Mouse (Mus musculus) heart, embryonic 14.5 days (tissue): Measurements from ENCODE around the gene Hexim2. TPM values are rescaled to one million over a fixed set of nuclear protein-coding genes. Genes with fewer than 3 reads are reported as not detected.

ENCODE experiments used
- ATAC-seq: fragments of 200-750 bp; cut with Nextera tagmentation; 2 replicates; pipeline ENCODE4 v1.8.0; 2017; ENCODE audit warnings: low read depth, moderate TSS enrichment; ENCODE audit not compliant: insufficient number of reproducible peaks, insufficient read depth, low FRiP score
- H3K27ac ChIP-seq, 2 experiments: fragments of 200-500 bp in 1 of 2; fragments of 300-500 bp in 1 of 2; sonication (generic) in 1 of 2; replicated peaks in 1 of 2; 2 replicates each; pipeline ENCODE4 v1.5.1; 2012 to 2014; ENCODE audit warnings: low read depth in 2 of 2, low read length in 2 of 2, control low read depth in 1 of 2, mild to moderate bottlenecking in 1 of 2, mixed read lengths in 1 of 2; ENCODE audit not compliant: control insufficient read depth in 1 of 2, insufficient read depth in 1 of 2
- H3K27me3 ChIP-seq: fragments of 300-500 bp; sonication (generic); 2 replicates; pipeline ENCODE4 v1.6.1; 2014; ENCODE audit warnings: mild to moderate bottlenecking, low read length, control low read depth; ENCODE audit not compliant: control insufficient read depth, insufficient read depth
- H3K36me3 ChIP-seq: fragments of 300-500 bp; sonication (generic); 2 replicates; pipeline ENCODE4 v1.6.1; 2014; ENCODE audit warnings: mild to moderate bottlenecking, control low read depth, low read length, mixed read lengths; ENCODE audit not compliant: control insufficient read depth, insufficient read depth
- H3K4me1 ChIP-seq, 2 experiments: fragments of 200-500 bp in 1 of 2; fragments of 300-500 bp in 1 of 2; sonication (generic) in 1 of 2; 2 replicates each; pipeline ENCODE4 v1.6.1; 2012 to 2014; ENCODE audit warnings: low read length in 2 of 2, control low read depth in 1 of 2, mixed read lengths in 1 of 2; ENCODE audit not compliant: control insufficient read depth in 2 of 2, insufficient read depth in 2 of 2
- H3K4me2 ChIP-seq: fragments of 300-500 bp; sonication (generic); 2 replicates; pipeline ENCODE4 v1.6.1; 2014; ENCODE audit warnings: mild to moderate bottlenecking, low read length
- H3K4me3 ChIP-seq, 2 experiments: fragments of 200-500 bp in 1 of 2; fragments of 300-500 bp in 1 of 2; sonication (generic) in 1 of 2; 2 replicates each; pipeline ENCODE4 v1.5.1; 2012 to 2014; ENCODE audit warnings: low read length in 2 of 2, mild to moderate bottlenecking in 2 of 2, control low read depth in 1 of 2, low read depth in 1 of 2, moderate library complexity in 1 of 2; ENCODE audit not compliant: control insufficient read depth in 1 of 2, insufficient read depth in 1 of 2
- H3K9ac ChIP-seq: fragments of 300-500 bp; sonication (generic); 2 replicates; pipeline ENCODE4 v1.6.1; 2014; ENCODE audit warnings: mild to moderate bottlenecking, low read length
- H3K9me3 ChIP-seq: fragments of 300-500 bp; sonication (generic); 2 replicates; pipeline ENCODE4 v1.6.1; 2016; ENCODE audit warnings: low read length, control low read depth; ENCODE audit not compliant: control insufficient read depth
- WGBS: fragments of 180-500 bp; shearing (Covaris S2); extraction: QIAGEN DNeasy Blood & Tissue Kit; methylation state at CpG from one replicate; pipeline ENCODE4 v1.1.7; 2014; 5-methylcytosine and 5-hydroxymethylcytosine counted together
- polyA plus RNA-seq: library from polyadenylated mRNA; unstranded; fragments of >200 nt; fragmentation: Nextera tagmentation; extraction: Ambion mirVana; gene quantifications from 2 replicates; pipeline ENCODE4 v1.2.1, GENCODE M21; 2014

The Hexim2 gene
- polyA plus RNA-seq, 1 experiment from 2014 or later, result 4.1 TPM

DNA sequence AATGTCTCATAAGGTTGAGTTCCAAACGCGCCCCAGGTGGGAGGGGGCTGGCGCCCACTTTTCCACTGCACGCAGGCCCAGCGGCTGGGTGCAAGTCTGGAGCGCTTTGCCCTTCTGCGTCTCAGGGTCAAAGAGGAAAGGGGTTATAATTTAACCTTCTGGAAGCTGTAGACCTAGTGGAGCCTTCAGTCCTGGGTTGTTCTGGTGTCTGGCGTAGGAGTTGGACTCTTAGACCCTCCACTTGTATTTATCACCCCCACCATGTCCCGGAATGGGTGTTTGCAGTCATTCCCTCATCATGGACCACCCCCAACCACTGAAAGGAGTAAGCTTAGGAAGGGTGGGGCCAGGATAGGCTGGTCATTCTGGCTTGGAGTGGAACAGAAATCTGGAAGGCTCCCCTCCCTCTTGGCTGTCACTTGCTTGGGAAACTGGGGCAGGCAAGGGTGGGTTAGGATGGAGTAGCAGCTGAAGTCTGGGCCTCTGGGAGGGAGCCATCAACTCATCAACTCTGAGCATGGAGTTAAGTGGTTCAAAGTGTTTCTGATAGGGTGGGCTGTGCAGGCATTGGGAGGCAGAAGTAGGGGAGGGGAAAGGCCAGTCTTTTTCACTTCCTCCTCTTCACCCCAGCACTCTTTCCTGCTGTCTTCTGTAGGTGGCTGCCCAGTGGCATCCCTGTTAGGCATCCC lies 39.6 kb downstream of the Hexim2 start:
- H3K4me2 ChIP-seq, result peak overlapping the region; percentile 73
- peak overlapping the region; percentile 70; the same call in 1 of the 2 replicates for H3K9ac ChIP-seq
- no peaks in the 10 kb centered on the region for H3K36me3 ChIP-seq
- peak overlapping the region; percentile 52 to 54; a peak in 2 of 4 replicates for H3K4me3 ChIP-seq
- no peaks in the 10 kb centered on the region for H3K9me3 ChIP-seq
- peaks cover 16 to 34% of the 10 kb centered on the region in 2 experiments for H3K4me1 ChIP-seq
- 0 out of 4 replicates have a peak overlapping the region, but pooled peaks of 1 of the 2 experiments have one; percentile 3 for H3K27ac ChIP-seq
- ATAC-seq, result no peak
- 42% methylated on average over 9 of the region's 9 CpGs for WGBS
- H3K27me3 ChIP-seq, result peaks cover 22% of the 10 kb centered on the region

DNA sequence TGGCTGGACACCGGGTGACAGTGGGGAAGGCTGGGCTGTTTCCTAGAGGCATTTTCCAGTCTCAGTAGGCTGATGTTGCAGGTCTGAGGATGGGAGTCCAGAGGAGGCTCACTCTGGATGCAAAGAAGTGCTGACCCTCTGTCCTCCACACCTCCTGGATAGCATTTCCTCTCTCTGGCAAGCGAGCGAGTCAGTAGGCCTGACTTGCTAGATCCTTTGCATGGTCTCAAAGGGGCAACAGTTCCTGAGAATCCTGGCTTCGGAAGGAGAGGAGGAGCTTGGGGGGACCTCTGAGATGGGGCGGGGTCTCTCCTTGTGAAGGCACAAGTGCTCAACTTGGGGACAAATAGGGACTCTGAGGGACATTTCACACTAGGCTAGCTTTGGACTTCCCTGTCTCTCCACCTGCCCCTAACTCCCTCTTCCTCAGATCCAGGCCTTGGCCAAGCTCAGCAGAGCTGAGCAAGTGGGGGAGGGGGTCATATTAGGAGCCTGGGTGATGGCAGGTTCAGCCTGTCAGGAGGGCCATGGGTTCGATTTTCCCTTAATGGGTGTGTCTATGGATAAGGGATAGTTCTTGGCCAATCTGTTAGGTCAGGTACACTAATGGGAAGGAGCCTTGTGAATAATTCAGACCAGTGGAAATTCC lies 40.3 kb downstream of the Hexim2 start:
- Histone ChIP-seq H3K4me2 (peak overlapping the region; percentile 73), H3K27me3 (peaks cover 22% of the 10 kb centered on the region), H3K9ac (no peak overlapping the region), H3K4me3 (no peak overlapping the region), H3K27ac (no peak overlapping the region), H3K36me3 (no peaks in the 10 kb centered on the region), H3K9me3 (no peaks in the 10 kb centered on the region), H3K4me1 (peaks cover 22 to 41% of the 10 kb centered on the region in 2 experiments)
- ATAC-seq, result no peak
- 51% methylated on average over 6 of the region's 6 CpGs for WGBS

DNA sequence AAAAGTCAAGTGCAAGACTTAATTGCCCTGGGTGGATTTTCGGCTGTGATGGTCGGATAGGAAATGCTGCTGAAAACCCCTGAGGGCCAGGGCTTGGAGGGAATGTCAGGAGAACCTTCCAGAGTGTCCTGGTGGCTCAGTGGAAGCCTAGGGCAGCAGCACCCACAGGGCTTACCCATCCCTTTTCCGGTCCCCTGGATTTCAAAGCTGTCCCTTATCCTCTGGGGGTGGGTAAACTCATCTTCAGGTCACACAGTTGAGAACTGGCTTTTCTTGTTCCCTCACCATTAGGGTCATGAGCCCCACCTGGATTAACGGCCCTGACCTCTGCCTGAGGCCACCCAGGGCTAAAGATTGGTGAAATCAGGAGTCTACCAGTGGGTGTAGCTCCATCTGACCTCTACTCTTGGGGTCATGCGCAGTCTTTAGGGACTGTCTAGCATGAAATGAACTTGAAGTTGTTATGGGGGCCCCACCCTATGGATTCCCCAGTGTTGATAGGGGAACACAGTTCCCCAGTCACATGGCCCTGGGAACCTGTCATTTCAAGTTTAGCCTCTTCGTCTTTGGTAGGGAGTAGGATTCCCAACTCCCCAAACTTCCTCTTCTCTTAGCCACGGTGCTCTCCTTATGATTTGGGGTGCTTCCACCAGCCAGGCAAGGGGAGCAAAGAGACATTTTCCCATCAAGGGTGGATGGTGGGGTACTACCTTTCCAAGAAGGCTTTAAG lies 41.0 kb downstream of the Hexim2 start:
- Histone ChIP-seq H3K4me1 (peaks cover 28 to 47% of the 10 kb centered on the region in 2 experiments), H3K9me3 (no peaks in the 10 kb centered on the region), H3K27me3 (peaks cover 22% of the 10 kb centered on the region), H3K4me2 (no peak overlapping the region), H3K36me3 (no peaks in the 10 kb centered on the region), H3K27ac (no peak overlapping the region), H3K9ac (no peak overlapping the region), H3K4me3 (no peak overlapping the region)
- WGBS, result 84% methylated on average over 7 of the region's 7 CpGs
- ATAC-seq, result no peak

DNA sequence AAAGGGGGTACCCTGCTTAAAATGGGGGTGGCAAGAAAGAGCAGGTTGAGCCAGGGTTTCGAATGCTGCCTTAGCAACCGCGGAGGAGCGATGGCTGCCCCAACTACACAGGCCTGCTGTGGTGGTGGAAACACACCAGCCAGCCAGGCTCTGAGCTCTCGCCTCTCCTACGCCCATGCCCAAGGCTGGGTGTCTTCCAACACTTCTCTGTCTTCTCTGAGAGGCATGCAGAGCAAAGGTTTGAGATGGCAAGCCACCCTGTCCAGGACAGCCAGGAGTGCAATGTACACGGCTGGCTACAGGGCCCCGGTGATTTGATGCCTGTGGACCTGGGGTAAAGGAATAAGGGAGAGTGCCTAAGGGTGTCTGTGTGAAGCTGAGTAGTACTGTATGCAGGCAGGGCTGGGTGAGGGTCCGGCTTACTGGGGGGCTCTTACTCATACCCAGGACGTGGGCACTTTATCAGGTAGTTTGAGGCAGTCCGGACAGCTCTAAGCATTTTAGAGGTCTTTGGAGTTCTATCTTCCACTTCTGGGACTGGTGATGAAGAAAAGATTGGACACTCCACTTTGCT lies 41.6 kb downstream of the Hexim2 start:
- peaks cover 22% of the 10 kb centered on the region for H3K27me3 ChIP-seq
- no peaks in the 10 kb centered on the region for H3K36me3 ChIP-seq
- no peak overlapping the region for H3K27ac ChIP-seq
- ATAC-seq, result no peak
- 93% methylated on average over 11 of the region's 11 CpGs for WGBS
- no peaks in the 10 kb centered on the region for H3K9me3 ChIP-seq
- no peak overlapping the region for H3K9ac ChIP-seq
- H3K4me3 ChIP-seq, result no peak overlapping the region
- no peak overlapping the region for H3K4me2 ChIP-seq
- H3K4me1 ChIP-seq, result peaks cover 28 to 48% of the 10 kb centered on the region in 2 experiments

DNA sequence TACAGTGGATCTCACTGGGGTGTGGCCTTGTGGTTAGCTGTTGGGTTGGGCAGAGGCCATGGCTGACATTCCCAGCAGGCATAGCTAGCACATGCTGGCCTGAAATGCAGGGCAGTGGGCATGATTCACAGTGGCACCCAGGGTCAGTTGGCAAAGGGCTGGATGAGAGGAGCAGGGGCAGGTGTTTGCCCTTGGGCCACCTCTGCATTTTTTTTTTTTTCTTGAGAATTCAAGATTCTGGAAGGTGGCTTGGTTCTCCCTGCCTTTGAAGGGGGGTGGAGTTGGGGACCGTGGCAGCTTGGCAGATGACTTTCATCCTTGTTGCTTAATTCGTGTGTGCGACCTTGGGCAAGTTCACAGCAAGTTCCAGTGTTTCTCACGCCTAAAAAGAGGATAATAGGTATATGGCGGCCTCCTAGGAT lies 42.2 kb downstream of the Hexim2 start:
- H3K4me1 ChIP-seq, result peaks cover 28 to 48% of the 10 kb centered on the region in 2 experiments
- H3K4me2 ChIP-seq, result no peak overlapping the region
- no peak overlapping the region for H3K27ac ChIP-seq
- H3K9ac ChIP-seq, result no peak overlapping the region
- H3K27me3 ChIP-seq, result peaks cover 22% of the 10 kb centered on the region
- no peaks in the 10 kb centered on the region for H3K36me3 ChIP-seq
- no peak overlapping the region for H3K4me3 ChIP-seq
- 78% methylated on average over 5 of the region's 5 CpGs for WGBS
- no peak for ATAC-seq
- no peaks in the 10 kb centered on the region for H3K9me3 ChIP-seq

DNA sequence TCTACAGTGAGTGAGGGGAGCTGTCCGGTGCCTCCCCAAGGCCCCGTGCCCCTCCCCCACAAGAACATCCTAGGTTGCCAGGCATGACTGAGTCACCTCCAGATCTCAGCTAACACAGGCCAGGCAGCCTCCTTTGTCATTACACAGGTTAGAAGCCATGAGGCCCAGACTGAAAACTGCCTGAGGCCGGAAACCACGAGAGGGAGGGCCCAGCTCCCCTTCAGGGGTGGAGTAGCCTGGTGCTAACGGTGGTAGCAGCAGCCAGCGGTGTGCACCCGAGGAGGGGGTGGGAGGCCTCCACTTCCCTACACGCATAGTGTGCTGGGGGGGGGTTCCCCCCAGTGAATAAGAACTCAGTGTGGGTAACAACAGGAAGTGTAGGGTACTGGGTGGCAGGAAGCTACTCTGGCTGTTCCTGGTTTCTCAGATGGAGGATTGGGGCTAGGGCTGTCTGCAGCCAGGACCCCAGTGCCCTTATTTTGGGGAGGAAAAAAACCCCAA lies 42.7 kb downstream of the Hexim2 start:
- Histone ChIP-seq H3K9me3 (no peaks in the 10 kb centered on the region), H3K4me1 (peaks cover 28 to 48% of the 10 kb centered on the region in 2 experiments), H3K9ac (peak overlapping the region; percentile 34; the same call in 1 of the 2 replicates), H3K4me2 (no peak overlapping the region), H3K27me3 (peaks cover 18% of the 10 kb centered on the region), H3K36me3 (no peaks in the 10 kb centered on the region), H3K27ac (no peak overlapping the region), H3K4me3 (no peak overlapping the region)
- 57% methylated on average over 8 of the region's 8 CpGs for WGBS
- ATAC-seq, result no peak
